Mouse (Mus musculus): ENCODE measurements around the gene Oxsm.

DNA sequence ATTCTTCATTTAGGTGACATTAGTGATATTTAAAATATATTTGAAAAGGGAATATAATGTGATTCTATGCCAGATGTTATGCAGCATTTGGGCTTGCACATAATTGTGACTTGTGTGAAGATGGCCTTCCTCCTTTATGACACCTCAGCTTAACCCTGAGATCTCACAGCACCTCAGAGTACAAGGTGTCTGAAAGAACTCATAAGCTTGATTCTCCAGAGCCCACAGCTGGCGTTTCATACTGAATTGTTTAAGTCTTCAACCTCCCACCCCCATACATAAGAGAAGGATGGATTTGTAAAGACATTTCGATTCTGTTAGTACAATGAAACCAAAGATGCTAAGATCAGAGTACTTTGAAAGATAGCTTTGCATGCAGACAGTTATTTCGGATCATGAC lies 491 bp upstream of the Oxsm start:
- TF ChIP-seq POLR2A (IDR thresholded peaks at IDR 0.05; ENCODE audit: borderline replicate concordance, low read depth, low read length) (no peak), CTCF (IDR thresholded peaks at IDR 0.05; ENCODE audit: low read depth, low read length) (no peak)

Measured in bone marrow macrophage, adult 2 months (primary cell).